Mouse (Mus musculus): ENCODE measurements at regions not wholly inside any gene's neighbourhood (a gene's known extent, or its start where the extent isn't known, plus 50 kb on each side); places are given as distances from the start of the nearest gene placed in this dataset.
A peak's percentile ranks its signal among the peaks of the same experiment; 100 is the strongest.

DNA sequence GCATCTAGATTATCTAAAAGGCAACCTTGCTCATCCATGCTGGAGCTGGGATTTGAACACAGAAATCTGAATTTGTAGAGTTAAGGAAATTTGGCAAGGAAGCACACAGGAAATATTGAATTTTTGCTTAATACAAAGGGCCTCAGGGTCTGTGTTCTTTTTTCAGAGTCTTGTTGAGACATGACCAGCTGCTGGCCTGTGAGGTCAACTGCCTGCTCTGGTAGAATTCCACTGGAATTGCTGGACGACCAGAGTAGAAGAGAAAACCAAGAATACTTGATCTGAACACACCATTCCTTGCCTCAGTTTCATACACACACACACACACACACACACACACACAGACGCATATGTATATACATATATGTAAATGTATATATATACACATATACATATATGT is 84.1 kb upstream of the Lifr start:
- peak in 1 of 2 experiments; percentile 15 for DNase-seq

DNA sequence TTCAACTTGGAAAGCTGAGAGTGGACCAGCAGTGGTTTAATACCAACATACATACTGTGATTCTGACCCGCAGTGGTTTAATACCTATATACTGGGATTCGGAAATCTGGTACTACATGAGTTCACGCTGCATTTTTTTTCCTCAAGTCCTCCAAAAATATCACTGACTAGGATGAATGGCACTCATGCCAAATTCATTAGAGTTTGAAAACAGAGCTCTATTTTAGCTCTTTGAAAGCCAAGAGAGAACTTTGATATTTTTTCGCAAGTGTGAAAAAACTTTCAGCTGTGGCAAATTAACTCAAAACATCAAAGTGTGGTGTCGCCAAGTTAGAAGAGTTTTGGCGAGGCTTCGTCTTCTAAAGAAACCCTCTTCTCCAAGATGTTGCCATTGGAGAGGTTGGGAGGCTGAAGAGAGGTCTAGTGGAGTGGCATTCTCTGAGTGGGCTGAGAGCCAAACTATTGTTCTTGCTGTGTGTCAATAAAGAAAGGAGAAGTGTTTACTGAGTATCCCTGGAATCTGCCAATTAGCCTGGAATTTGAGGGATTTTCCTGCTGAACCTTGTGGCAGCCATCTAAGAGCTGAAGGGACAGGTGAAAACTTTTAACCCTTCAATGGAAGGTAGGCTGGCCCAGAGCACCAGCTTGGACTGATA is 81.6 kb upstream of the Lifr start:
- DNase-seq = no peak

DNA sequence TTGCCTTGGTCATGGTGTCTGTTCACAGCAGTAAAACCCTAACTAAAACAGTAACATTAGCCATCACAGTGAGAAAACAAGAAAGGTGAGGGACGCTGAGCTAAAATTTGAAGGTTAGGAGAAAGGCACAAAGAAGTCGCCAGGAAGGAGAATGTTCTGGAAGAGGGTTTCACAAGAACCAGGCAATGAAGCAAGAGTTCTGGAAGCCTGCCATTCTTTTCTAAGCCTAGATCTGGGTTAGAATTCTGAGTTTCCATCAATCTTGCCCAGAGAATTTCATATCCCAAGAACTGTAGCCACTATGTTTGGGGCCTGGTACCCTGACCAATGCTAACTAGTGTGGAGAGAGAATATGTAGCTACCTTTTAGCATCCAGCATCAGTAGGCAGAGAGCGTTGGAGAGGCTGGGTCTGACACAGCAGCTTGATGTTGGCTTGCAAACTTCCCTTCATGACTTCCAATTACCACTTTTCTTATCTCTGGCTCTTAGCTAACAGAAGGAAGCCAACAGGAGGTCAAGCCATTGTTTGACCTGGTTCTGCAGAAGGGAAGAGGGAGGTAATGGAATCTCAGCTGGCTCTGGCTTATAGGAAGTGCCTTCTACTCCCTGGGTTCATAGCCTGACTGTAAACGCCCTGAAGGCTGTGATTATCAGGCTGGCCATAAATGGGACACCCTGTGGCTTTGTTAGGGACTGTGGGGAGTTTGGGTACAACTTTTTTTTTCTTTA is 79.3 kb upstream of the Lifr start:
- peak in 1 of 2 experiments; percentile 20 for DNase-seq

DNA sequence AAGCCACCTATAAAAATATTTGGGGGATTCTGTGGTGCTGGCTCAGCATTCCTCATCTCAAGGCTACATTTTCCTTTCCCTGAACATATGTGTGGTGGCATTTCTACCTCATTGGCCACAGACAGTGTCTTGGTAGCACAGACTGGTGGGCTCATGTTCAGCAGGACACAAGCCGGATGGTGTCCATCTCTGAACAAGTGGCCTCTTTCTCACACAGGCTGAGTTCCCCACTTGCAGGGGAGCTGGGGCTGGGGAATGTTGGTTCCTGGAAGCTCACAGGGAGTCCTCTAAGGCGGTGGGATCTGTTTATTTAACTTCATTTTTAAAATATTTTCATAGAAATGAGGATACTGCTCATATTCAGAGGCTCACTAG is 78.7 kb upstream of the Lifr start:
- DNase-seq = no peak

GRCm38 (mm10) chr15:7012446-7012845 is 78.0 kb upstream of the Lifr start:
- DNase-seq = no peak

GRCm38 (mm10) chr15:7013047-7013446 is 77.4 kb upstream of the Lifr start:
- no peak for DNase-seq

- DNase-seq = no peak
Observed at GRCm38 (mm10) chr15:7014984-7015383, 75.4 kb upstream of the Lifr start.

DNA sequence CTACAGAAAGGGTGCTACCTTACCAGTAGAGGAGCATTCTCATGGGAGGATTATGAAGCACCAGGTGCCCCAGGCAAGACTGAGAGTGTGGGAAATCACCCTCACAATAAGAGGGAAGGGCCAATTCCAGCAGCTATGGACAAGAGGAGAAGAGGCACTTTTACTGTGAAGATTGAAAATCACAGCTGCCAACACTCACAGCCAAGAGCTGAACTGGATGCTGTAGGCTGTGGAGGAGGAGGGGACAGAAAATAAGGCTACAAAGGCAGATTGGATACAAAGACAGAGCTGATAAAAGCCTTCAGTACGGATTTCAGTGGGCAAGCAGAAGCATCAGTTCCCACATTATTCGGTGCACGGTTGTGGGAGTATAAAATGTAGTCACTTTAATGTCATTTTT is 74.4 kb upstream of the Lifr start:
- no peak for DNase-seq

DNA sequence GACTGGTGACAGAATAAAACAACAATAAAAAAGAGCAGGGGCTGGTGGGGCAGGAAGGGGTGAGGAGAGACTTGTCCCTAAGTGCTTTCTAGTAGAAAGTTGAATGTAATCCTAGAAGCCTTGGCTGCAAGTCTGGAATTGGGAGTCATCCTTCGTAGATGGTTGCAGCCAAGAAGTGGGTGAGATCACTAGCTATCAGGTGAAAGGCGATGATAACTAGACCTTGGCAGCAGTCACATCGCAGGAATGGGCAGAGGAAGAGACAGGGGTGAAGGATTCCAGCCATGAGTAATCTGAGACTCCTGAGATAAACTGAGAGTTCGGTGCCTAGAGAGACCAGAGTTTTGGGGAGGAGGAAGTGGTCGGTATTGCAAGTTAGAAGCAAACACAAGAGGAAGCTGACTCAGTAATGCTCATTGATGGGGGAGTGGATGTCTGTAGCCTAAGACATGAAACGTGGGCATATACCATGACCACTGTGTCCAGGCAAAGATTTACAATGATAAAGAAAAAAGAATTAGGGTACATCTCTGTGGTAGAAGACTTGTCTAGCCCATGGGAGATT is 73.1 kb upstream of the Lifr start:
- DNase-seq = no peak

GRCm38 (mm10) chr15:7022660-7023059 is 67.8 kb upstream of the Lifr start:
- DNase-seq = no peak

- no peak for DNase-seq
Observed at GRCm38 (mm10) chr15:7025194-7025593, 65.2 kb upstream of the Lifr start.

DNA sequence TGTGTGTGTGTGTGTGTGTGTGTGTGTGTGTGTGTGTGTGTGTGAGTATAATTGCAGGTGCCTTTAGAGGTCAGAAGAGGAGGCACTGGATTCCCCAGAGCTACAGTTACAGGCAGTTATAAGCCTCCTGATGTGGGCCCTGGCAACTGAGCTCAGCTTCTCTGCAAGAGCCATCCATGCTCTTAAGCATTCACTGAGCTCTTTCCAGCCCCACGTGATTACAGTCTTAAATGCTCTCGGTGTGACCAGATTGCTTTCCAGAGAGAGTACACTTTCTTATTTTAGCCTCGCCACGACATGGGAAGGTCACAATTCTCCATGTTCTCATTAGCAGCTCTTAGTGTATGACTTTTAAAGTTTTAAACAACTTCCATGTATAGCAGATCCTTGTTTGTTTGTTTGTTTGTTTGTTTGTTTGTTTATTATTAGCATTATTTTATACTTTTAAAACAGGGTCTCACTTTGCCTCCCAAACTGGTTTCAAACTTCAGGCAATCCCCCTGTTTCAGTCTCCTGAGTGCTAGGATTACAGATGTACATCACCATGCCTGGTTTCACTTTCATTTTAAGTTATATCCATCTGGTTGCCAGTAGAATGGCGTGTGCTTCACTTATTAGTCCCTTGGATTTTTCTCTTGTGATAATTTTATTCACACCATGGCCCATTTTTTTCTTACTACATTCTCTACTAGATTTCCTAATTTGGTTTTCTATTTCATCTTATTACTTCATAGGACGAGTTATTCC is 58.9 kb upstream of the Lifr start:
- DNase-seq = no peak

- no peak for DNase-seq
Observed at GRCm38 (mm10) chr15:7037475-7037874, 52.9 kb upstream of the Lifr start.

- peak in 1 of 2 experiments; percentile 36 for DNase-seq
Observed at GRCm38 (mm10) chr15:7039119-7039518, 51.3 kb upstream of the Lifr start.

DNA sequence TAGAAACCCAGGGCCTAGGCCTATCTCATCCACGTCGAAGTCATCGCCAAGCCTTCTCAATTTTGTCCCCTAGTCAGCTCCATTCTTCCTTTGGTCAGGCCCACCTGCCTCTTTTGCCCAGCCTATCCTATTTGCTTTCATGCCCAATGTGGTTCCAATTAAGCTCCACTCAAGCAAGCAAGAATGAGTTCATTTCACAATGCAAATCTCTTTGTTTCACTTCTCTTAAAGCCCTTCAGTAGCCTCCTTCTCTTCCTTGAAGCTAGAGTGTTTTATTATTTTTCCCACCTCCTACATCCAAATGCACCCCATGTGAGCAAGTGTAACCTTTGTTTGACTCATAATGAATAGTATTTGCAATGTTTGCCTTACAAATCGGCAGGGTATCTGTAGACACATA is 50.6 kb upstream of the Lifr start:
- no peak for DNase-seq

Measured in kidney, adult 8-10 months (tissue).